Comparison of ENCODE assay signal across 22 mouse cellular contexts in genomic region chr2:26935286-26935685, GRCm38 (mm10). TPM values are rescaled to one million over a fixed set of nuclear protein-coding genes. Genes with fewer than 3 reads are reported as not detected.
DNase-seq lines count a peak whose midpoint lies in the region; ATAC-seq and TF ChIP-seq lines count a peak whose summit lies in the region.
"Had no signal": no experiment of that assay in that cellular context is flagged by ENCODE, and none has a peak within 500 bp of the region (broad histone marks: within the 10 kb centered on the region; RNA-seq: fewer than 3 reads in every experiment).

No protein-coding gene starts in this region.

- peaks cover 27% of the 10 kb centered on the region for H3K79me2 ChIP-seq in CH12.LX (replicated peaks; ENCODE audit: control insufficient read depth, extremely low read depth, insufficient read depth, poor library complexity, severe bottlenecking)

- H3K9me3 ChIP-seq in CH12.LX (replicated peaks; ENCODE audit: low read length), result no peaks in the 10 kb centered on the region
- H3K9me3 ChIP-seq in kidney, embryonic 14.5 days (ENCODE audit: control insufficient read depth, low read length), result no peaks in the 10 kb centered on the region
- H3K9me3 ChIP-seq: heart, embryonic 10.5 days; hindbrain, embryonic 15.5 days; limb, embryonic 10.5 days; liver, embryonic 15.5 days; midbrain, embryonic 10.5 days had no signal

- no peak overlapping the region for H3K4me2 ChIP-seq in CH12.LX (ENCODE audit: insufficient read depth, low read depth, poor library complexity, severe bottlenecking)
- H3K4me2 ChIP-seq in kidney, embryonic 14.5 days (replicated peaks; ENCODE audit: low read depth, low read length), result no peak overlapping the region
- H3K4me2 ChIP-seq: hindbrain, embryonic 15.5 days; liver, embryonic 15.5 days had no signal

- no peak overlapping the region for H3K27ac ChIP-seq in CH12.LX (ENCODE audit: insufficient read depth, low read depth)
- H3K27ac ChIP-seq in kidney, embryonic 14.5 days (ENCODE audit: low read depth, low read length), result no peak overlapping the region
- H3K27ac ChIP-seq: heart, embryonic 10.5 days; hindbrain, embryonic 15.5 days; limb, embryonic 10.5 days; midbrain, embryonic 10.5 days had no signal

- no peak for TF ChIP-seq RAD21 in CH12.LX (IDR thresholded peaks at IDR 0.05; ENCODE audit: low read depth, low read length)

- no peaks in the 10 kb centered on the region for H3K27me3 ChIP-seq in CH12.LX (replicated peaks)
- H3K27me3 ChIP-seq in kidney, embryonic 14.5 days (ENCODE audit: control insufficient read depth, insufficient read depth, low read length), result no peaks in the 10 kb centered on the region
- H3K27me3 ChIP-seq: hindbrain, embryonic 15.5 days; liver, embryonic 15.5 days had no signal

- ATAC-seq in kidney, embryonic 14.5 days (ENCODE audit: low FRiP score, low TSS enrichment), result no peak
- no peak for ATAC-seq in frontal cortex, adult (ENCODE audit: low TSS enrichment)
- ATAC-seq: forebrain, embryonic 14.5 days had no signal

- no peak overlapping the region for H3K4me3 ChIP-seq in CH12.LX (replicated peaks in 1 of 3; ENCODE audit: low read depth in 2 of 3, low read length in 2 of 3, poor library complexity in 1 of 3)
- no peak overlapping the region for H3K4me3 ChIP-seq in kidney, embryonic 14.5 days (ENCODE audit: low read length)
- H3K4me3 ChIP-seq: heart, embryonic 10.5 days; hindbrain, embryonic 15.5 days; limb, embryonic 10.5 days; liver, embryonic 15.5 days; midbrain, embryonic 10.5 days had no signal

- DNase-seq in 416B (ENCODE audit: low read depth) (peak; percentile 68), CH12.LX (ENCODE audit: extremely low read depth) (no peak)
- peak; percentile 33 to 59 for DNase-seq in natural killer cell, adult 2 months (ENCODE audit: low spot score in 2 of 2)
- peak; percentile 44 to 47 for DNase-seq in thymus, postnatal 36 days
- no peak for DNase-seq in ovary, adult 18-20 months (ENCODE audit: low spot score)
- DNase-seq: adrenal gland, postnatal 14 days; gastrocnemius, postnatal 10 days; kidney, adult 11 months; kidney, postnatal 4 days; liver; lung, postnatal 4 days; right cerebral cortex, postnatal 14 days; spleen, adult 18-20 months had no signal

- TF ChIP-seq POLR2A in CH12.LX (IDR thresholded peaks at IDR 0.05; ENCODE audit: low read depth, low read length), result no peak

- no peak for TF ChIP-seq CTCF in CH12.LX (conservative IDR thresholded peaks at IDR 0.05 in 1 of 2, IDR thresholded peaks at IDR 0.05 in 1 of 2; ENCODE audit: low read depth in 2 of 2, low read length in 2 of 2)

- in situ Hi-C loops in CH12.LX (cut with MboI; ENCODE audit: low pct_ligation_motif_present, low pct_unique_long_range_greater_than_20kb, low sequenced_read_pairs), result no loop called here

- peaks cover 31 to 62% of the 10 kb centered on the region in 2 experiments for H3K4me1 ChIP-seq in CH12.LX (ENCODE audit: control insufficient read depth in 1 of 2, insufficient read depth in 2 of 2)
- peaks cover 16% of the 10 kb centered on the region; the same call in 1 of the 2 replicates for H3K4me1 ChIP-seq in kidney, embryonic 14.5 days (ENCODE audit: control insufficient read depth, insufficient read depth, low read length)

- 95% methylated on average over 2 of the region's 2 CpGs for WGBS in kidney, embryonic 14.5 days

- peaks cover 6 to 15% of the 10 kb centered on the region in 2 experiments for H3K36me3 ChIP-seq in CH12.LX (replicated peaks in 1 of 2; ENCODE audit: control insufficient read depth in 1 of 2, insufficient read depth in 1 of 2, low read length in 1 of 2)
- peaks cover 12% of the 10 kb centered on the region for H3K36me3 ChIP-seq in kidney, embryonic 14.5 days (ENCODE audit: control insufficient read depth, insufficient read depth, low read length)

- 0 out of 2 replicates have a peak, but pooled peaks have one; percentile 17 for TF ChIP-seq EP300 in CH12.LX (IDR thresholded peaks at IDR 0.05; ENCODE audit: low read length)

- no peak overlapping the region for H3K9ac ChIP-seq in CH12.LX (ENCODE audit: insufficient read depth, low read depth)
- H3K9ac ChIP-seq in kidney, embryonic 14.5 days (ENCODE audit: low read depth, low read length), result no peak overlapping the region
- H3K9ac ChIP-seq: hindbrain, embryonic 15.5 days; liver, embryonic 15.5 days had no signal

- dilution Hi-C loops in CH12.LX (cut with MboI; ENCODE audit: extremely low pct_ligation_motif_present, extremely low pct_unique_long_range_greater_than_20kb, low sequenced_read_pairs), result no loop called here

TF ChIP-seq in CH12.LX, 34 proteins besides CTCF, POLR2A, EP300 and RAD21:
- no peak for TF ChIP-seq TBP (conservative IDR thresholded peaks at IDR 0.05; ENCODE audit: low read depth, low read length)
- 0 out of 2 replicates have a peak, but pooled peaks have one; percentile 18 for TF ChIP-seq BHLHE40 (IDR thresholded peaks at IDR 0.05; ENCODE audit: low read depth, low read length)
- TF ChIP-seq CHD1 (IDR thresholded peaks at IDR 0.05; ENCODE audit: low read depth, low read length), result no peak
- TF ChIP-seq UBTF (IDR thresholded peaks at IDR 0.05; ENCODE audit: low read depth, low read length), result no peak
- no peak for TF ChIP-seq USF1 (IDR thresholded peaks at IDR 0.05; ENCODE audit: low read depth, low read length)
- TF ChIP-seq IRF4 (IDR thresholded peaks at IDR 0.05; ENCODE audit: low read depth, low read length), result 0 out of 2 replicates have a peak, but pooled peaks have one; percentile 15
- no peak for TF ChIP-seq HCFC1 (IDR thresholded peaks at IDR 0.05; ENCODE audit: low read depth, low read length)
- TF ChIP-seq GABPA (IDR thresholded peaks at IDR 0.05; ENCODE audit: insufficient replicate concordance, low read depth, low read length), result no peak
- no peak for TF ChIP-seq MEF2A (IDR thresholded peaks at IDR 0.05; ENCODE audit: borderline replicate concordance, low read depth, low read length)
- no peak for TF ChIP-seq ZMIZ1 (IDR thresholded peaks at IDR 0.05; ENCODE audit: low read depth, low read length)
- TF ChIP-seq SIN3A (IDR thresholded peaks at IDR 0.05; ENCODE audit: low read length), result no peak

RNA-seq across cellular contexts. Expression of gene Stkld1, which starts 1.4 kb away (rescaled TPM):
- total RNA-seq in CH12.LX (2012; rRNA removed) (0.08 and 0.13 TPM in 2 replicates), CH12.LX (2014; rRNA removed) (0.19 TPM in 1 of 2 replicates, not detected in the other)
- polyA plus RNA-seq in CH12.LX (2012; ENCODE audit: insufficient read length, low read depth), result 0.29 and 0.33 TPM in 2 replicates
- polyA plus RNA-seq in kidney, embryonic 14.5 days (2014; fragmentation: Nextera tagmentation; extraction: Ambion mirVana), result 0.09 TPM in 1 of 2 replicates, not detected in the other
- total RNA-seq: adrenal gland, postnatal 14 days; gastrocnemius, postnatal 10 days; hematopoietic stem cell, adult 5-6 weeks had no signal
- polyA plus RNA-seq: hindbrain, embryonic 15.5 days had no signal

RNA-seq across cellular contexts. Expression of gene Surf4, which starts 1.6 kb away (rescaled TPM):
- 140 and 168 TPM in 2 replicates for total RNA-seq in CH12.LX (2012; rRNA removed)
- 99.2 and 109 TPM in 2 replicates for total RNA-seq in CH12.LX (2014; rRNA removed)
- polyA plus RNA-seq in CH12.LX (2012; ENCODE audit: insufficient read length, low read depth), result 143 and 161 TPM in 2 replicates
- polyA plus RNA-seq in kidney, embryonic 14.5 days (2014; fragmentation: Nextera tagmentation; extraction: Ambion mirVana), result 124 and 187 TPM in 2 replicates

RNA-seq across cellular contexts. Expression of gene Surf1, which starts 19.0 kb away (rescaled TPM):
- total RNA-seq in CH12.LX (2012; rRNA removed) (58.7 and 64.6 TPM in 2 replicates), CH12.LX (2014; rRNA removed) (43.4 and 48.1 TPM in 2 replicates)
- polyA plus RNA-seq in CH12.LX (2012; ENCODE audit: insufficient read length, low read depth), result 83.9 and 86.9 TPM in 2 replicates
- 48.1 and 51.1 TPM in 2 replicates for polyA plus RNA-seq in kidney, embryonic 14.5 days (2014; fragmentation: Nextera tagmentation; extraction: Ambion mirVana)

RNA-seq across cellular contexts. Expression of gene Surf2, which starts 19.1 kb away (rescaled TPM):
- 28.7 and 36.9 TPM in 2 replicates for total RNA-seq in CH12.LX (2012; rRNA removed)
- 39.9 and 43.9 TPM in 2 replicates for total RNA-seq in CH12.LX (2014; rRNA removed)
- 74.5 and 77.1 TPM in 2 replicates for polyA plus RNA-seq in CH12.LX (2012; ENCODE audit: insufficient read length, low read depth)
- 40.1 and 46.5 TPM in 2 replicates for polyA plus RNA-seq in kidney, embryonic 14.5 days (2014; fragmentation: Nextera tagmentation; extraction: Ambion mirVana)

RNA-seq across cellular contexts. Expression of gene Rpl7a, which starts 24.7 kb away (rescaled TPM):
- total RNA-seq in CH12.LX (2012; rRNA removed) (3,395 and 3,529 TPM in 2 replicates), CH12.LX (2014; rRNA removed) (3,077 and 3,396 TPM in 2 replicates)
- 1,126 and 1,142 TPM in 2 replicates for polyA plus RNA-seq in CH12.LX (2012; ENCODE audit: insufficient read length, low read depth)
- polyA plus RNA-seq in kidney, embryonic 14.5 days (2014; fragmentation: Nextera tagmentation; extraction: Ambion mirVana), result 790 and 884 TPM in 2 replicates

Comparison
In these comparisons a context has a peak if more than half of its experiments do, and no peak if none do; other contexts are left out.
1. DNase-seq: peak in 416B (single experiment), natural killer cell, adult 2 months (2 of 2) and thymus, postnatal 36 days (2 of 2); none in CH12.LX (single experiment) and ovary, adult 18-20 months (single experiment).